Mouse (Mus musculus) right cerebral cortex, postnatal 4 days (tissue): Measurements from ENCODE around the gene Gm2042.
"Not testable (repeated sequence)": the region's sequence is repeated elsewhere in the genome, so short reads cannot be mapped to it uniquely, and the experiment has no call there.

Source experiments
- DNase-seq: peaks from one replicate; pipeline ENCODE4 v3.0.0-alpha.2; 2022

The Gm2042 gene

DNA sequence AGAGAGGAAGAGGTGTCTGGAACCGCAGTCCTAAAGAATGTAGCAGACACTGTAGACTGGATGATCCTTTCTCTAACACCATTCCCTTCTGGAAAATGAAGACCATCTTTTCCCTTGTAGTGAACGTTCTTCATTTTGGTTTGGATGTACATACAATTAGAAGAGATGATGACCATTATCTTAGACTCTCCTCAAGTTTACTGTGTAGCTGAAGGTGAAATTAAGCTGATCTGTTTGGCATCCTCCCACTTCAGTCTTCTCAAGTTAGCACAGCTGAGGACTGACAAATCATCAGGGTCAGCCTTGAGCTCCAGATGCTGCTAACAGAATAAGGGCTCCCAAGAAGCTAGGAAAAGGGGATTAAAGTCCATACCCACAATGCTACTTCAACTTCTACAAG lies at the start of gene Gm2042:
Gene Gm2042, plus strand, starts transcription at position 301 of the 400 bp plus-strand sequence.
- DNase-seq, result not testable (repeated sequence)

DNA sequence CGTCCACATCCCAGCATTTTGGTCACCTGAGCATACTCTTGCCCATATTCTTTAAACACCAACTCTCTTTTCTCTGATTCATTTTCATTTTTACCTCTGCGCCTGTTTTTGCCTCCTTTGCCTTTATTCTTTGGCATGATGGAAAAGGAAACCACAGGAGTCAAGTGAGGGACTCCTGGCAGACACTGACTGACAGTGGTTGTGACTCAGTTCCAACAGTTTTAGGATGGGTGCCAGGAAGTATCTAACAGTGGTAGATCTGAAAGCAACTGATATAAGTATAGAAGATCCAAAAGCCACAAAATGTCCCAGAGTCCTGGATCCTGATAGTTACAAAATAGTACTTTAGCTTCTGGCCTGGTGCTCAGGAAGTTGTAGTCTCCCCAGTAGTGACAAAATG lies 34.2 kb upstream of the Gm2042 start, which contains the start of gene Gm2035:
Gene Gm2035, minus strand, starts transcription at position 137 of the 400 bp plus-strand sequence.
- not testable (repeated sequence) for DNase-seq

DNA sequence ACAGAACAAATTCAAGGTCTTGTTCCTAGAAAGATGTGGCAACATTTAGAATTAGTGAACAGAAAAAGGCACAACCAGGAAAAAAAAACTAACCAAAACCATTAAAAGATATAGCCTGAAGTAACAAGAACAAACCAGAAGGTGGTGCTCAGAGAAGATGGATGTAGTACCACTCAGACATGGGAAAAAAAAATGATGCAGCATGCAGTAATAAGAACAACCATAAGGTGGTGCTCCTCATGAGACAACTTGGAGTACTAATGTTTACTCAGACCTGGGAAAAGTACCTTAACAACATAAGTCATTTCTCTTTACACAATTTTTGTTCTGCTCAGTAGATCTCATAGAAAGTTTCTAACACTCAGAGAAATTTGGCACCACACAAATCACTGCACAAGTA lies 30.1 kb downstream of the Gm2042 start:
- not testable (repeated sequence) for DNase-seq

DNA sequence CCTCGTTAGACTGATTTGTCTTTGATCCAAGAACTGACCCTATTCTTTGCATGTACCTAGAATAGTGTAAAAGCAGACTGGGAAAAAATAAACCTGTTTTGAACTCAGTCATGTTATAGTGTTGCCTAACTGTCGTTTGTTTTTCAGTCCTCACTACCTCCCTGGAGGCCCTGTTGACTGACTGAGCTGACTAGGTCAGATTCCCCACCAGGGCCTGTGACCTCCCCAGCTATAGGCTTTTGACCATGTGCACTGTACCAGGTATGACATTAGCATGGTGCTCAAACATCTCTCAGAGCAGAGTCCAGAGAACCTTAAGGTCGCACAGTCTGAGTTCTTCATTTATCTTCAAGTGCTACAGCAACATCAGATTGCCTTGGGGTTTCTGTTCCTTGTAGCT lies 50.2 kb downstream of the Gm2042 start:
- not testable (repeated sequence) for DNase-seq
